Mouse (Mus musculus): ENCODE data around the gene Cdc42se1.

DNA sequence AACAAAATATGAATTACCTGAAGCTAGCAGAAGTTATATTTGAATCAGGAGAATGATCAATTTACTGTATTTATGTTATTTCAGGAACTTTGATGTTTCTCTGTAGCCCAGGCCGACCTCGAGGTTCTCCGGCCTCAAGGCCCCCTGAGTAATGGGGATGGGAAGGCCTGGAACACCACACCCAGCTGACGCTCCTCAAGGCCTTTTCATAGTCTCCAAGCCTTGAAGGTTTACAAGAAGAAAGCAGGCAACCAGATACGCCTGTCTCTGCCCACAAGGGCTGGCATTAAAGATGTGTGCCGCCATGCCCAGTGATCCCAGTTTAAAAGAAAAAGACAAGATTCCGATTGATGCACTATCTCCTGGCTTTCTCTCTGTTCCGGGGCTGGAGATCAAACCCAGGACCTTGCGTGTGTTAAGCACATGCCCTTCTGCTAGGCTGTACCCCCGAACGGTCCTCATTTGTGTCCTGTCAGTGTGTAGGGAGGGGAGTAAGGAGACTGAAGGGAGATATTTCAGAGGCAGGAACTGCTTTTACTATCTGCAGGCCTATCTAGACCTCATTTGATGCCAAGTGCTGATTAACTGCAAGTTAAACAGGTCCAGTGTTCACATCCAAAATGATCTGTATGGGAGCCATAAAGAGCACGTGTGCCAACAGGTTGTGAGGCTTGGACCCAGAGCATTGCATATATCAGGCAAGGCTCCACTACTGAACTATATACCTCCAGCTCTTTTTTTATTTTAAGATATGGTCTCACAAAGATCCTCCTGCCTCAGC, 56.2 kb downstream of the Cdc42se1 start:
- TF ChIP-seq SIN3A (IDR thresholded peaks at IDR 0.05; ENCODE audit: low read length) (no peak), MAFK (IDR thresholded peaks at IDR 0.05; ENCODE audit: insufficient replicate concordance, low read length) (no peak), JUND (conservative IDR thresholded peaks at IDR 0.05; ENCODE audit: low read depth, low read length) (no peak), CTCF (conservative IDR thresholded peaks at IDR 0.05 in 1 of 2, IDR thresholded peaks at IDR 0.05 in 1 of 2; ENCODE audit: low read depth in 2 of 2, low read length in 2 of 2) (no peak), MEF2A (IDR thresholded peaks at IDR 0.05; ENCODE audit: borderline replicate concordance, low read depth, low read length) (no peak), MXI1 (IDR thresholded peaks at IDR 0.05; ENCODE audit: low read depth, low read length) (no peak), POLR2A (IDR thresholded peaks at IDR 0.05; ENCODE audit: low read depth, low read length) (no peak), HCFC1 (IDR thresholded peaks at IDR 0.05; ENCODE audit: low read depth, low read length) (no peak), EP300 (IDR thresholded peaks at IDR 0.05; ENCODE audit: low read length) (no peak), MAX (IDR thresholded peaks at IDR 0.05; ENCODE audit: low read length) (no peak)
